Mouse (Mus musculus): ENCODE results near the gene Tex14. TPM values are rescaled to one million over a fixed set of nuclear protein-coding genes. Genes with fewer than 3 reads are reported as not detected.
A peak's percentile ranks its signal among the peaks of the same experiment; 100 is the strongest.
"Not testable (repeated sequence)": the region's sequence is repeated elsewhere in the genome, so short reads cannot be mapped to it uniquely, and the experiment has no call there.

Gene Tex14
- polyA plus RNA-seq, 1 experiment from 2014 or later = not detected

- Histone ChIP-seq H3K27ac (peak overlapping the region; percentile 97), H3K4me1 (replicated peaks) (peaks cover 12% of the 10 kb centered on the region), H3K9me3 (no peaks in the 10 kb centered on the region), H3K36me3 (peaks cover 21% of the 10 kb centered on the region), H3K4me3 (peak overlapping the region; percentile 71), H3K27me3 (ENCODE audit: insufficient read depth, poor library complexity, severe bottlenecking) (no peaks in the 10 kb centered on the region)
- 2% methylated on average over 58 of the region's 58 CpGs for WGBS
- peak; percentile 97 for DNase-seq (ENCODE audit: low spot score)
Observed at GRCm38 (mm10) chr11:87404111-87404853, 583 bp upstream of the Tex14 start.

GRCm38 (mm10) chr11:87413412-87413811 is 8.5 kb downstream of the Tex14 start:
- H3K27me3 ChIP-seq (ENCODE audit: insufficient read depth, poor library complexity, severe bottlenecking); H3K36me3 ChIP-seq; DNase-seq (ENCODE audit: low spot score); H3K27ac ChIP-seq; H3K4me1 ChIP-seq (replicated peaks); H3K9me3 ChIP-seq; H3K4me3 ChIP-seq: not testable (repeated sequence)
- WGBS = 68% methylated on average over 3 of the region's 3 CpGs

GRCm38 (mm10) chr11:87416120-87416519 is 11.3 kb downstream of the Tex14 start:
- no peaks in the 10 kb centered on the region for H3K9me3 ChIP-seq
- H3K36me3 ChIP-seq = no peaks in the 10 kb centered on the region
- no peak for DNase-seq (ENCODE audit: low spot score)
- no peak overlapping the region for H3K27ac ChIP-seq
- H3K4me1 ChIP-seq (replicated peaks) = no peaks in the 10 kb centered on the region
- 61% methylated on average over 5 of the region's 5 CpGs for WGBS
- no peak overlapping the region for H3K4me3 ChIP-seq
- no peaks in the 10 kb centered on the region for H3K27me3 ChIP-seq (ENCODE audit: insufficient read depth, poor library complexity, severe bottlenecking)

GRCm38 (mm10) chr11:87420861-87421260 is 16.0 kb downstream of the Tex14 start:
- H3K9me3 ChIP-seq = no peaks in the 10 kb centered on the region
- no peak overlapping the region for H3K4me3 ChIP-seq
- no peaks in the 10 kb centered on the region for H3K27me3 ChIP-seq (ENCODE audit: insufficient read depth, poor library complexity, severe bottlenecking)
- DNase-seq (ENCODE audit: low spot score) = no peak
- H3K27ac ChIP-seq = no peak overlapping the region
- H3K4me1 ChIP-seq (replicated peaks) = peaks cover 11% of the 10 kb centered on the region
- H3K36me3 ChIP-seq = no peaks in the 10 kb centered on the region

GRCm38 (mm10) chr11:87421760-87422201 is 16.9 kb downstream of the Tex14 start:
- no peaks in the 10 kb centered on the region for H3K36me3 ChIP-seq
- no peaks in the 10 kb centered on the region for H3K9me3 ChIP-seq
- DNase-seq (ENCODE audit: low spot score) = peak; percentile 41
- H3K4me1 ChIP-seq (replicated peaks) = peaks cover 12% of the 10 kb centered on the region
- no peaks in the 10 kb centered on the region for H3K27me3 ChIP-seq (ENCODE audit: insufficient read depth, poor library complexity, severe bottlenecking)
- peak overlapping the region; percentile 96 for H3K27ac ChIP-seq
- 33% methylated on average over 6 of the region's 6 CpGs for WGBS
- H3K4me3 ChIP-seq = peak overlapping the region; percentile 48

GRCm38 (mm10) chr11:87422511-87423340 is 17.9 kb downstream of the Tex14 start:
- peak; percentile 81 for DNase-seq (ENCODE audit: low spot score)
- WGBS = under 1% methylated on average over 26 of the region's 26 CpGs

GRCm38 (mm10) chr11:87423551-87424325 is 18.9 kb downstream of the Tex14 start:
- Histone ChIP-seq H3K27ac (no peak overlapping the region; the same call in 1 of the 2 replicates), H3K9me3 (no peaks in the 10 kb centered on the region), H3K27me3 (ENCODE audit: insufficient read depth, poor library complexity, severe bottlenecking) (no peaks in the 10 kb centered on the region), H3K4me3 (no peak overlapping the region), H3K4me1 (replicated peaks) (peaks cover 12% of the 10 kb centered on the region), H3K36me3 (no peaks in the 10 kb centered on the region)
- DNase-seq (ENCODE audit: low spot score) = no peak
- WGBS = 59% methylated on average over 6 of the region's 6 CpGs

More at GRCm38 (mm10) chr11:87422511-87423340, 17.9 kb downstream of the Tex14 start:
- Histone ChIP-seq H3K27me3 (ENCODE audit: insufficient read depth, poor library complexity, severe bottlenecking) (no peaks in the 10 kb centered on the region), H3K36me3 (no peaks in the 10 kb centered on the region), H3K27ac (peak overlapping the region; percentile 96), H3K4me1 (replicated peaks) (peaks cover 12% of the 10 kb centered on the region), H3K4me3 (peak overlapping the region; percentile 48), H3K9me3 (no peaks in the 10 kb centered on the region)

GRCm38 (mm10) chr11:87426121-87426449 is 21.2 kb downstream of the Tex14 start:
- H3K9me3 ChIP-seq = no peaks in the 10 kb centered on the region
- H3K27ac ChIP-seq = peak overlapping the region; percentile 95
- WGBS = 2% methylated on average over 7 of the region's 7 CpGs
- DNase-seq (ENCODE audit: low spot score) = no peak
- H3K4me1 ChIP-seq (replicated peaks) = peaks cover 12% of the 10 kb centered on the region
- H3K27me3 ChIP-seq (ENCODE audit: insufficient read depth, poor library complexity, severe bottlenecking) = no peaks in the 10 kb centered on the region
- H3K36me3 ChIP-seq = no peaks in the 10 kb centered on the region
- peak overlapping the region; percentile 50 for H3K4me3 ChIP-seq

GRCm38 (mm10) chr11:87426450-87427250 is 21.8 kb downstream of the Tex14 start:
- not testable (repeated sequence) for H3K27me3 ChIP-seq (ENCODE audit: insufficient read depth, poor library complexity, severe bottlenecking); H3K36me3 ChIP-seq; H3K9me3 ChIP-seq
- Histone ChIP-seq H3K4me3 (peak overlapping the region; percentile 50), H3K27ac (peak overlapping the region; percentile 95), H3K4me1 (replicated peaks) (peaks cover 10% of the 10 kb centered on the region)
- peak; percentile 76 for DNase-seq (ENCODE audit: low spot score)
- 2% methylated on average over 24 of the region's 24 CpGs for WGBS

GRCm38 (mm10) chr11:87427273-87428050 is 22.6 kb downstream of the Tex14 start:
- H3K27me3 ChIP-seq (ENCODE audit: insufficient read depth, poor library complexity, severe bottlenecking) = no peaks in the 10 kb centered on the region
- 79% methylated on average over 1 of the region's 1 CpGs for WGBS
- H3K4me3 ChIP-seq = no peak overlapping the region
- no peaks in the 10 kb centered on the region for H3K9me3 ChIP-seq
- no peaks in the 10 kb centered on the region for H3K36me3 ChIP-seq
- H3K4me1 ChIP-seq (replicated peaks) = 0 out of 2 replicates have a peak, but pooled peaks cover 3% of the 10 kb centered on the region
- no peak overlapping the region for H3K27ac ChIP-seq
- no peak for DNase-seq (ENCODE audit: low spot score)

GRCm38 (mm10) chr11:87428051-87428673 is 23.3 kb downstream of the Tex14 start:
- H3K9me3 ChIP-seq = no peaks in the 10 kb centered on the region
- H3K4me1 ChIP-seq (replicated peaks) = peaks cover 5% of the 10 kb centered on the region
- H3K4me3 ChIP-seq = no peak overlapping the region
- DNase-seq (ENCODE audit: low spot score) = no peak
- H3K27me3 ChIP-seq (ENCODE audit: insufficient read depth, poor library complexity, severe bottlenecking) = no peaks in the 10 kb centered on the region
- no peak overlapping the region for H3K27ac ChIP-seq
- H3K36me3 ChIP-seq = no peaks in the 10 kb centered on the region
- WGBS = 75% methylated on average over 2 of the region's 2 CpGs

Measured in hindbrain, embryonic 10.5 days (tissue).